Mouse (Mus musculus) lung, postnatal 25 days (tissue): ENCODE measurements around the gene Clcn3.
A peak's percentile ranks its signal among the peaks of the same experiment; 100 is the strongest.

ENCODE experiments used
- DNase-seq: peaks from one replicate; pipeline ENCODE4 v3.0.0; 2022; ENCODE audit warnings: low spot score

Clcn3 gene

GRCm38 (mm10) chr8:60868236-60868965, 114.7 kb downstream of the Clcn3 start:
- no peak for DNase-seq

- no peak for DNase-seq
Measured at GRCm38 (mm10) chr8:60867468-60868115, 115.5 kb downstream of the Clcn3 start.

- DNase-seq: peak; percentile 61
Measured at GRCm38 (mm10) chr8:60865504-60866114, 117.5 kb downstream of the Clcn3 start.

GRCm38 (mm10) chr8:60864875-60865274, 118.2 kb downstream of the Clcn3 start:
- DNase-seq: no peak

GRCm38 (mm10) chr8:60861783-60862182, 121.3 kb downstream of the Clcn3 start:
- DNase-seq: no peak

GRCm38 (mm10) chr8:60860749-60861148, 122.4 kb downstream of the Clcn3 start:
- no peak for DNase-seq
